Mouse (Mus musculus): ENCODE measurements around the gene Naa35. TPM values are rescaled to one million over a fixed set of nuclear protein-coding genes. Genes with fewer than 3 reads are reported as not detected.
A peak's percentile ranks its signal among the peaks of the same experiment; 100 is the strongest.

Naa35 gene
- 108 and 143 TPM in 2 replicates for polyA plus RNA-seq (2016; fragmentation: Nextera tagmentation; extraction: Ambion mirVana)

GRCm38 (mm10) chr13:59584947-59585647 is at the start of gene Naa35, which contains the start of gene Agtpbp1:
TSS of gene Naa35 (plus strand) at chr13:59585259.
TSS of gene Agtpbp1 (minus strand) at chr13:59585227.
- Histone ChIP-seq H3K4me1 (peaks cover 20% of the 10 kb centered on the region), H3K9me3 (replicated peaks) (no peaks in the 10 kb centered on the region), H3K4me2 (replicated peaks) (peak within 1 kb of the TSS; percentile 73), H3K27me3 (no peaks in the 10 kb centered on the region), H3K9ac (peak within 1 kb of the TSS; percentile 91), H3K36me3 (peaks cover 19% of the 10 kb centered on the region), H3K4me3 (peak within 1 kb of the TSS; percentile 94), H3K27ac (peak within 1 kb of the TSS; percentile 85)
- under 1% methylated on average over 82 of the region's 83 CpGs for WGBS
- peak; percentile 97 for ATAC-seq (ENCODE audit: low FRiP score)

- 0 out of 2 replicates have a peak, but pooled peaks cover 2% of the 10 kb centered on the region for H3K4me1 ChIP-seq
- H3K4me2 ChIP-seq (replicated peaks), result no peak overlapping the region
- no peak overlapping the region for H3K9ac ChIP-seq
- no peaks in the 10 kb centered on the region for H3K27me3 ChIP-seq
- H3K9me3 ChIP-seq (replicated peaks), result no peaks in the 10 kb centered on the region
- no peak overlapping the region for H3K27ac ChIP-seq
- no peak for ATAC-seq (ENCODE audit: low FRiP score)
- 88% methylated on average over 6 of the region's 6 CpGs for WGBS
- H3K4me3 ChIP-seq, result no peak overlapping the region
- peaks cover 4% of the 10 kb centered on the region; the same call in 1 of the 2 replicates for H3K36me3 ChIP-seq
These were observed 49.3 kb upstream of the Naa35 start for GRCm38 (mm10) chr13:59535746-59536145.

- Histone ChIP-seq H3K4me3 (no peak overlapping the region), H3K4me2 (replicated peaks) (no peak overlapping the region), H3K9me3 (replicated peaks) (no peaks in the 10 kb centered on the region), H3K4me1 (0 out of 2 replicates have a peak, but pooled peaks cover 2% of the 10 kb centered on the region), H3K27ac (no peak overlapping the region), H3K9ac (no peak overlapping the region), H3K36me3 (peaks cover 4% of the 10 kb centered on the region; the same call in 1 of the 2 replicates), H3K27me3 (no peaks in the 10 kb centered on the region)
- ATAC-seq (ENCODE audit: low FRiP score), result no peak
- WGBS, result 86% methylated on average over 2 of the region's 2 CpGs
These were observed 48.4 kb upstream of the Naa35 start for GRCm38 (mm10) chr13:59536631-59537030.

GRCm38 (mm10) chr13:59538661-59539060 is 46.4 kb upstream of the Naa35 start:
- H3K4me2 ChIP-seq (replicated peaks), result no peak overlapping the region
- H3K9ac ChIP-seq, result no peak overlapping the region
- no peak overlapping the region for H3K27ac ChIP-seq
- no peak overlapping the region for H3K4me3 ChIP-seq
- H3K4me1 ChIP-seq, result 0 out of 2 replicates have a peak, but pooled peaks cover 2% of the 10 kb centered on the region
- no peak for ATAC-seq (ENCODE audit: low FRiP score)
- no peaks in the 10 kb centered on the region for H3K27me3 ChIP-seq
- no peaks in the 10 kb centered on the region for H3K36me3 ChIP-seq
- WGBS, result 93% methylated on average over 5 of the region's 5 CpGs
- H3K9me3 ChIP-seq (replicated peaks), result no peaks in the 10 kb centered on the region

GRCm38 (mm10) chr13:59540030-59540429 is 45.0 kb upstream of the Naa35 start:
- Histone ChIP-seq H3K4me1 (peaks cover 4% of the 10 kb centered on the region; the same call in 1 of the 2 replicates), H3K9ac (no peak overlapping the region), H3K9me3 (replicated peaks) (no peaks in the 10 kb centered on the region), H3K4me2 (replicated peaks) (no peak overlapping the region), H3K27me3 (no peaks in the 10 kb centered on the region), H3K27ac (no peak overlapping the region), H3K4me3 (no peak overlapping the region), H3K36me3 (no peaks in the 10 kb centered on the region)
- no peak for ATAC-seq (ENCODE audit: low FRiP score)
- WGBS, result 92% methylated on average over 5 of the region's 5 CpGs

GRCm38 (mm10) chr13:59542411-59542810 is 42.6 kb upstream of the Naa35 start:
- Histone ChIP-seq H3K9ac (no peak overlapping the region), H3K9me3 (replicated peaks) (no peaks in the 10 kb centered on the region), H3K27ac (no peak overlapping the region), H3K4me1 (peaks cover 7% of the 10 kb centered on the region; the same call in 1 of the 2 replicates), H3K4me2 (replicated peaks) (no peak overlapping the region), H3K36me3 (no peaks in the 10 kb centered on the region), H3K27me3 (no peaks in the 10 kb centered on the region), H3K4me3 (no peak overlapping the region)
- 91% methylated on average over 10 of the region's 10 CpGs for WGBS
- ATAC-seq (ENCODE audit: low FRiP score), result no peak

- H3K36me3 ChIP-seq, result no peaks in the 10 kb centered on the region
- peaks cover 7% of the 10 kb centered on the region; the same call in 1 of the 2 replicates for H3K4me1 ChIP-seq
- no peak for ATAC-seq (ENCODE audit: low FRiP score)
- H3K9me3 ChIP-seq (replicated peaks), result no peaks in the 10 kb centered on the region
- H3K4me3 ChIP-seq, result no peak overlapping the region
- WGBS, result 87% methylated on average over 2 of the region's 2 CpGs
- no peak overlapping the region for H3K27ac ChIP-seq
- no peak overlapping the region for H3K9ac ChIP-seq
- no peaks in the 10 kb centered on the region for H3K27me3 ChIP-seq
- H3K4me2 ChIP-seq (replicated peaks), result no peak overlapping the region
These were observed 38.0 kb upstream of the Naa35 start for GRCm38 (mm10) chr13:59547091-59547490.

GRCm38 (mm10) chr13:59547716-59548115 is 37.3 kb upstream of the Naa35 start:
- Histone ChIP-seq H3K27ac (no peak overlapping the region), H3K36me3 (no peaks in the 10 kb centered on the region), H3K9ac (no peak overlapping the region), H3K27me3 (no peaks in the 10 kb centered on the region), H3K4me3 (no peak overlapping the region), H3K4me1 (peaks cover 7% of the 10 kb centered on the region; the same call in 1 of the 2 replicates), H3K9me3 (replicated peaks) (no peaks in the 10 kb centered on the region), H3K4me2 (replicated peaks) (no peak overlapping the region)
- ATAC-seq (ENCODE audit: low FRiP score), result no peak
- WGBS, result 86% methylated on average over 4 of the region's 4 CpGs

- H3K9me3 ChIP-seq (replicated peaks), result no peaks in the 10 kb centered on the region
- no peak overlapping the region for H3K4me3 ChIP-seq
- no peak overlapping the region for H3K27ac ChIP-seq
- H3K4me1 ChIP-seq, result peaks cover 7% of the 10 kb centered on the region; the same call in 1 of the 2 replicates
- no peak overlapping the region for H3K9ac ChIP-seq
- no peak overlapping the region for H3K4me2 ChIP-seq (replicated peaks)
- WGBS, result 63% methylated on average over 1 of the region's 1 CpGs
- no peaks in the 10 kb centered on the region for H3K27me3 ChIP-seq
- H3K36me3 ChIP-seq, result no peaks in the 10 kb centered on the region
- ATAC-seq (ENCODE audit: low FRiP score), result no peak
These were observed 35.7 kb upstream of the Naa35 start for GRCm38 (mm10) chr13:59549318-59549798.

- no peak for ATAC-seq (ENCODE audit: low FRiP score)
- Histone ChIP-seq H3K4me2 (replicated peaks) (no peak overlapping the region), H3K4me3 (no peak overlapping the region), H3K4me1 (peaks cover 16% of the 10 kb centered on the region), H3K9ac (no peak overlapping the region), H3K9me3 (replicated peaks) (no peaks in the 10 kb centered on the region), H3K27me3 (no peaks in the 10 kb centered on the region), H3K27ac (no peak overlapping the region), H3K36me3 (no peaks in the 10 kb centered on the region)
- 87% methylated on average over 5 of the region's 5 CpGs for WGBS
These were observed 32.8 kb upstream of the Naa35 start for GRCm38 (mm10) chr13:59552286-59552685.

GRCm38 (mm10) chr13:59552751-59553150 is 32.3 kb upstream of the Naa35 start:
- H3K4me1 ChIP-seq, result peaks cover 16% of the 10 kb centered on the region
- no peak overlapping the region for H3K27ac ChIP-seq
- WGBS, result 69% methylated on average over 2 of the region's 2 CpGs
- no peak overlapping the region for H3K4me3 ChIP-seq
- no peak for ATAC-seq (ENCODE audit: low FRiP score)
- no peaks in the 10 kb centered on the region for H3K27me3 ChIP-seq
- no peak overlapping the region for H3K9ac ChIP-seq
- H3K9me3 ChIP-seq (replicated peaks), result no peaks in the 10 kb centered on the region
- no peaks in the 10 kb centered on the region for H3K36me3 ChIP-seq
- no peak overlapping the region for H3K4me2 ChIP-seq (replicated peaks)

GRCm38 (mm10) chr13:59554772-59555505 is 30.1 kb upstream of the Naa35 start:
- peaks cover 16% of the 10 kb centered on the region for H3K4me1 ChIP-seq
- 73% methylated on average over 17 of the region's 17 CpGs for WGBS
- H3K36me3 ChIP-seq, result no peaks in the 10 kb centered on the region
- H3K27me3 ChIP-seq, result no peaks in the 10 kb centered on the region
- no peak for ATAC-seq (ENCODE audit: low FRiP score)
- H3K9ac ChIP-seq, result no peak overlapping the region
- H3K4me2 ChIP-seq (replicated peaks), result peak overlapping the region; percentile 90
- H3K4me3 ChIP-seq, result peak overlapping the region; percentile 3; the same call in 1 of the 2 replicates
- no peaks in the 10 kb centered on the region for H3K9me3 ChIP-seq (replicated peaks)
- no peak overlapping the region for H3K27ac ChIP-seq
